Mouse (Mus musculus): ENCODE results near the gene Cds1. TPM values are rescaled to one million over a fixed set of nuclear protein-coding genes. Genes with fewer than 3 reads are reported as not detected.
"Not testable (repeated sequence)": the region's sequence is repeated elsewhere in the genome, so short reads cannot be mapped to it uniquely, and the experiment has no call there.

The Cds1 gene
- polyA plus RNA-seq, 1 experiment from 2014 or later = 32.4 TPM

GRCm38 (mm10) chr5:101833875-101834274, 68.9 kb downstream of the Cds1 start:
- Histone ChIP-seq H3K9me3 (ENCODE audit: low read length) (no peaks in the 10 kb centered on the region), H3K27ac (ENCODE audit: low read length) (no peak overlapping the region), H3K4me2 (replicated peaks; ENCODE audit: low read depth, low read length) (no peak overlapping the region), H3K4me1 (ENCODE audit: insufficient read depth, low read depth, low read length) (no peaks in the 10 kb centered on the region), H3K27me3 (replicated peaks; ENCODE audit: insufficient read depth, low read length) (no peaks in the 10 kb centered on the region), H3K9ac (replicated peaks; ENCODE audit: low read depth) (no peak overlapping the region), H3K4me3 (ENCODE audit: low read depth, low read length) (no peak overlapping the region), H3K36me3 (ENCODE audit: insufficient read depth, low read length) (peaks cover 19% of the 10 kb centered on the region; the same call in 1 of the 2 replicates)
- TF ChIP-seq EP300 (IDR thresholded peaks at IDR 0.05) (no peak), CTCF (IDR thresholded peaks at IDR 0.05) (peak; percentile 60)
- 70% methylated on average over 8 of the region's 8 CpGs for WGBS
- ATAC-seq (no peak), DNase-seq (ENCODE audit: low spot score) (no peak)

GRCm38 (mm10) chr5:101836221-101836620, 71.3 kb downstream of the Cds1 start:
- ATAC-seq (no peak), DNase-seq (ENCODE audit: low spot score) (no peak)
- Histone ChIP-seq H3K36me3 (ENCODE audit: insufficient read depth, low read length) (peaks cover 23% of the 10 kb centered on the region), H3K9ac (replicated peaks; ENCODE audit: low read depth) (no peak overlapping the region), H3K4me1 (ENCODE audit: insufficient read depth, low read depth, low read length) (no peaks in the 10 kb centered on the region), H3K27me3 (replicated peaks; ENCODE audit: insufficient read depth, low read length) (no peaks in the 10 kb centered on the region), H3K4me2 (replicated peaks; ENCODE audit: low read depth, low read length) (no peak overlapping the region), H3K27ac (ENCODE audit: low read length) (no peak overlapping the region), H3K4me3 (ENCODE audit: low read depth, low read length) (no peak overlapping the region), H3K9me3 (ENCODE audit: low read length) (no peaks in the 10 kb centered on the region)
- TF ChIP-seq EP300 (IDR thresholded peaks at IDR 0.05) (no peak), CTCF (IDR thresholded peaks at IDR 0.05) (no peak)
- 89% methylated on average over 11 of the region's 11 CpGs for WGBS

GRCm38 (mm10) chr5:101837605-101838004, 72.7 kb downstream of the Cds1 start:
- not testable (repeated sequence) for DNase-seq (ENCODE audit: low spot score); H3K27me3 ChIP-seq (replicated peaks; ENCODE audit: insufficient read depth, low read length); H3K4me2 ChIP-seq (replicated peaks; ENCODE audit: low read depth, low read length); H3K4me1 ChIP-seq (ENCODE audit: insufficient read depth, low read depth, low read length); H3K9ac ChIP-seq (replicated peaks; ENCODE audit: low read depth); ATAC-seq; H3K4me3 ChIP-seq (ENCODE audit: low read depth, low read length); H3K27ac ChIP-seq (ENCODE audit: low read length); H3K9me3 ChIP-seq (ENCODE audit: low read length)
- 96% methylated on average over 2 of the region's 2 CpGs for WGBS
- H3K36me3 ChIP-seq (ENCODE audit: insufficient read depth, low read length) = peaks cover 36% of the 10 kb centered on the region

GRCm38 (mm10) chr5:101840476-101840875, 75.5 kb downstream of the Cds1 start:
- Histone ChIP-seq H3K27me3 (replicated peaks; ENCODE audit: insufficient read depth, low read length) (no peaks in the 10 kb centered on the region), H3K27ac (ENCODE audit: low read length) (no peak overlapping the region), H3K9ac (replicated peaks; ENCODE audit: low read depth) (no peak overlapping the region), H3K4me3 (ENCODE audit: low read depth, low read length) (no peak overlapping the region), H3K9me3 (ENCODE audit: low read length) (no peaks in the 10 kb centered on the region), H3K36me3 (ENCODE audit: insufficient read depth, low read length) (peaks cover 37% of the 10 kb centered on the region), H3K4me2 (replicated peaks; ENCODE audit: low read depth, low read length) (no peak overlapping the region), H3K4me1 (ENCODE audit: insufficient read depth, low read depth, low read length) (no peaks in the 10 kb centered on the region)
- DNase-seq (ENCODE audit: low spot score) (no peak), ATAC-seq (no peak)
- TF ChIP-seq CTCF (IDR thresholded peaks at IDR 0.05) (no peak), EP300 (IDR thresholded peaks at IDR 0.05) (no peak)
- 87% methylated on average over 5 of the region's 5 CpGs for WGBS

GRCm38 (mm10) chr5:101845011-101845410, 80.1 kb downstream of the Cds1 start:
- TF ChIP-seq CTCF (IDR thresholded peaks at IDR 0.05) (no peak), EP300 (IDR thresholded peaks at IDR 0.05) (no peak)
- H3K36me3 ChIP-seq (ENCODE audit: insufficient read depth, low read length) = peaks cover 52% of the 10 kb centered on the region

GRCm38 (mm10) chr5:101845930-101846329, 81.0 kb downstream of the Cds1 start:
- Histone ChIP-seq H3K4me2 (replicated peaks; ENCODE audit: low read depth, low read length) (no peak overlapping the region), H3K27ac (ENCODE audit: low read length) (no peak overlapping the region), H3K27me3 (replicated peaks; ENCODE audit: insufficient read depth, low read length) (no peaks in the 10 kb centered on the region), H3K36me3 (ENCODE audit: insufficient read depth, low read length) (peaks cover 58% of the 10 kb centered on the region), H3K9ac (replicated peaks; ENCODE audit: low read depth) (no peak overlapping the region), H3K4me1 (ENCODE audit: insufficient read depth, low read depth, low read length) (no peaks in the 10 kb centered on the region), H3K4me3 (ENCODE audit: low read depth, low read length) (no peak overlapping the region), H3K9me3 (ENCODE audit: low read length) (no peaks in the 10 kb centered on the region)
- WGBS = 93% methylated on average over 8 of the region's 8 CpGs
- ATAC-seq (no peak), DNase-seq (ENCODE audit: low spot score) (no peak)
- no peak for TF ChIP-seq CTCF (IDR thresholded peaks at IDR 0.05)
- no peak for TF ChIP-seq EP300 (IDR thresholded peaks at IDR 0.05)

More at GRCm38 (mm10) chr5:101845011-101845410, 80.1 kb downstream of the Cds1 start:
- Histone ChIP-seq H3K27me3 (replicated peaks; ENCODE audit: insufficient read depth, low read length) (no peaks in the 10 kb centered on the region), H3K4me1 (ENCODE audit: insufficient read depth, low read depth, low read length) (no peaks in the 10 kb centered on the region), H3K4me3 (ENCODE audit: low read depth, low read length) (no peak overlapping the region), H3K9me3 (ENCODE audit: low read length) (no peaks in the 10 kb centered on the region), H3K27ac (ENCODE audit: low read length) (no peak overlapping the region), H3K9ac (replicated peaks; ENCODE audit: low read depth) (no peak overlapping the region), H3K4me2 (replicated peaks; ENCODE audit: low read depth, low read length) (no peak overlapping the region)
- ATAC-seq = no peak
- 95% methylated on average over 14 of the region's 14 CpGs for WGBS
- no peak for DNase-seq (ENCODE audit: low spot score)

GRCm38 (mm10) chr5:101847323-101847722, 82.4 kb downstream of the Cds1 start:
- Histone ChIP-seq H3K9ac (replicated peaks; ENCODE audit: low read depth) (no peak overlapping the region), H3K36me3 (ENCODE audit: insufficient read depth, low read length) (peaks cover 48% of the 10 kb centered on the region), H3K27ac (ENCODE audit: low read length) (no peak overlapping the region), H3K9me3 (ENCODE audit: low read length) (no peaks in the 10 kb centered on the region), H3K4me3 (ENCODE audit: low read depth, low read length) (no peak overlapping the region), H3K4me1 (ENCODE audit: insufficient read depth, low read depth, low read length) (no peaks in the 10 kb centered on the region), H3K27me3 (replicated peaks; ENCODE audit: insufficient read depth, low read length) (no peaks in the 10 kb centered on the region), H3K4me2 (replicated peaks; ENCODE audit: low read depth, low read length) (no peak overlapping the region)
- DNase-seq (ENCODE audit: low spot score) = no peak
- no peak for ATAC-seq
- no peak for TF ChIP-seq EP300 (IDR thresholded peaks at IDR 0.05)
- TF ChIP-seq CTCF (IDR thresholded peaks at IDR 0.05) = no peak
- WGBS = 76% methylated on average over 7 of the region's 7 CpGs

Data from lung, postnatal 0 days (tissue).